Mouse (Mus musculus): ENCODE results near the gene Aldh1l1.

Gene Aldh1l1

GRCm38 (mm10) chr6:90508197-90508624 lies 22.0 kb downstream of the Aldh1l1 start:
- peak; percentile 70 to 84 for DNase-seq

GRCm38 (mm10) chr6:90509085-90509484 lies 22.9 kb downstream of the Aldh1l1 start:
- DNase-seq: peak; percentile 52 to 68

GRCm38 (mm10) chr6:90512416-90512815 lies 26.2 kb downstream of the Aldh1l1 start:
- no peak for DNase-seq

GRCm38 (mm10) chr6:90513074-90513856 lies 27.0 kb downstream of the Aldh1l1 start:
- DNase-seq: peak; percentile 51 to 61

GRCm38 (mm10) chr6:90514369-90514768 lies 28.1 kb downstream of the Aldh1l1 start:
- no peak for DNase-seq

- peak; percentile 91 to 92 for DNase-seq
These were observed 28.7 kb downstream of the Aldh1l1 start for GRCm38 (mm10) chr6:90514883-90515405.

GRCm38 (mm10) chr6:90518892-90519291 lies 32.7 kb downstream of the Aldh1l1 start:
- DNase-seq: no peak

- DNase-seq: no peak
These were observed 33.1 kb downstream of the Aldh1l1 start for GRCm38 (mm10) chr6:90519375-90519774.

GRCm38 (mm10) chr6:90526406-90526805 lies 40.2 kb downstream of the Aldh1l1 start:
- DNase-seq: no peak

- no peak for DNase-seq
These were observed 43.3 kb downstream of the Aldh1l1 start for GRCm38 (mm10) chr6:90529461-90530046.

- no peak for DNase-seq
These were observed 46.5 kb downstream of the Aldh1l1 start for GRCm38 (mm10) chr6:90532575-90533190.

GRCm38 (mm10) chr6:90533505-90533904 lies 47.3 kb downstream of the Aldh1l1 start:
- DNase-seq: no peak

- DNase-seq: no peak
These were observed 48.7 kb downstream of the Aldh1l1 start for GRCm38 (mm10) chr6:90534701-90535475.

GRCm38 (mm10) chr6:90536824-90537223 lies 50.6 kb downstream of the Aldh1l1 start:
- no peak for DNase-seq

- DNase-seq: peak; percentile 91 to 92
These were observed 51.7 kb downstream of the Aldh1l1 start for GRCm38 (mm10) chr6:90537941-90538340.

GRCm38 (mm10) chr6:90539271-90539670 lies 53.0 kb downstream of the Aldh1l1 start:
- no peak for DNase-seq

GRCm38 (mm10) chr6:90540520-90540919 lies 54.3 kb downstream of the Aldh1l1 start:
- DNase-seq: no peak

- no peak for DNase-seq
These were observed 55.1 kb downstream of the Aldh1l1 start for GRCm38 (mm10) chr6:90541367-90541772.

GRCm38 (mm10) chr6:90544433-90544832 lies 58.2 kb downstream of the Aldh1l1 start:
- DNase-seq: no peak

- DNase-seq: no peak
These were observed 60.0 kb downstream of the Aldh1l1 start for GRCm38 (mm10) chr6:90546274-90546673.

GRCm38 (mm10) chr6:90547041-90547440 lies 60.8 kb downstream of the Aldh1l1 start:
- no peak for DNase-seq

- peak; percentile 62 to 76 for DNase-seq
These were observed 64.1 kb downstream of the Aldh1l1 start for GRCm38 (mm10) chr6:90550161-90550912.
